Mouse (Mus musculus): Measurements from ENCODE around the gene Plg.

GRCm38 (mm10) chr17:12347462-12347861 lies 30.9 kb upstream of the Plg start:
- no peak for TF ChIP-seq CTCF (IDR thresholded peaks at IDR 0.05)
- TF ChIP-seq EP300 (IDR thresholded peaks at IDR 0.05; ENCODE audit: insufficient read depth, low read depth, low read length): no peak

Measured in heart, adult 2 months (tissue).